Mouse (Mus musculus): ENCODE data around the gene Dap3.

DNA sequence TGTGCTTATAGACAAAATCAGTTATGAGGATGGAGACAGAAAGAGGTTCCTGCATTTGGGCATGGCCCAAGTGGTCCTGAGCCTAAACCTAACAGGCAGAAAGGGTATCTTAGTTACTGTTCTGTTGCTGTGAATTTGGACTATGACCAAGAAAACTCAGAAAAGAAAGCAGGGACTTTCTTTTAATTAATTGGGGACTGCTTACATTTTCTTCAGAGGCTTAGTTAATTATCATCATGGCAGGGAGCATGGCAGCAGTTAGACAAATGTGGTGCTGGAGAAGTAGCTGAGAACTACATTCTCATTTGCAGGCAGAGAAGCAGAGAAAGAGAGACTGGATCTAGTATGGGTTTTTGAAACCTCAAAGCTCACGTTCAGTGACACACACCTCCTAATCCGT lies 24.0 kb upstream of the Dap3 start:
- TF ChIP-seq POLR2A (IDR thresholded peaks at IDR 0.05; ENCODE audit: low read depth, low read length): no peak
- TF ChIP-seq CTCF (conservative IDR thresholded peaks at IDR 0.05 in 1 of 2, IDR thresholded peaks at IDR 0.05 in 1 of 2; ENCODE audit: low read depth in 2 of 2, low read length in 2 of 2): no peak
- no peak for TF ChIP-seq RCOR1 (conservative IDR thresholded peaks at IDR 0.05; ENCODE audit: low read depth, low read length)
- no peak for TF ChIP-seq EP300 (IDR thresholded peaks at IDR 0.05; ENCODE audit: low read length)
